Mouse (Mus musculus): ENCODE data around the gene Dpm2.

GRCm38 (mm10) chr2:32541986-32542573, 28.6 kb upstream of the Dpm2 start:
- TF ChIP-seq CTCF (IDR thresholded peaks at IDR 0.05; ENCODE audit: low read depth, low read length), result no peak
- TF ChIP-seq POLR2A (IDR thresholded peaks at IDR 0.05; ENCODE audit: insufficient read depth, low read length), result no peak

All from ES-Bruce4 (cell line).